Mouse (Mus musculus) lung, postnatal 4 days (tissue): Measurements from ENCODE around the gene Adgrl3.

ENCODE experiments used
- DNase-seq, 2 experiments: peaks; one replicate each; pipeline ENCODE4 v3.0.0; 2021

Adgrl3 gene

GRCm38 (mm10) chr5:81019590-81020254, at the start of gene Adgrl3:
Gene Adgrl3, plus strand, starts transcription at chr5:81020138.
- DNase-seq: peak; percentile 84 to 89

DNA sequence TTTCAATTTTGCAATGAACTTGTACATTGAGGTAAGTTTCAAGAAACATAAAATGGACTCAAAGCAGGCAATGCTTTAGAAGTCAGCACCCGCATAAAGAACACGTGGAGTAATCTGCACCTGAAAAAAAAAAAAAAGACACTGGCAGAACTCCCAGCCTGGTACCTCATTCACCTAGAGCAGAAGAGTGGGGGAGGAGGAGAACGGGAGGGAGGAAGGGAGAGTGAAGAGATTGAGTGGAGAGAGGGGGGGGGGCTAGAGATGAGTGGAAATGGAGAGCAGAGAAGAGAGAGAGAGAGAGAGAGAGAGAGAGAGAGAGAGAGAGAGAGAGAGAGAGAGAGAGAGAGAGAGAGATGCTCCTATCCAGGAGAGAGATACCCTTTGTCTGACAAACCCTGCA, 772 bp upstream of the Adgrl3 start:
- DNase-seq: no peak

- DNase-seq: peak; percentile 61 to 73
These were observed 505 bp downstream of the Adgrl3 start for GRCm38 (mm10) chr5:81020281-81021005.

GRCm38 (mm10) chr5:81021006-81021320, 1.0 kb downstream of the Adgrl3 start:
- DNase-seq: no peak

DNA sequence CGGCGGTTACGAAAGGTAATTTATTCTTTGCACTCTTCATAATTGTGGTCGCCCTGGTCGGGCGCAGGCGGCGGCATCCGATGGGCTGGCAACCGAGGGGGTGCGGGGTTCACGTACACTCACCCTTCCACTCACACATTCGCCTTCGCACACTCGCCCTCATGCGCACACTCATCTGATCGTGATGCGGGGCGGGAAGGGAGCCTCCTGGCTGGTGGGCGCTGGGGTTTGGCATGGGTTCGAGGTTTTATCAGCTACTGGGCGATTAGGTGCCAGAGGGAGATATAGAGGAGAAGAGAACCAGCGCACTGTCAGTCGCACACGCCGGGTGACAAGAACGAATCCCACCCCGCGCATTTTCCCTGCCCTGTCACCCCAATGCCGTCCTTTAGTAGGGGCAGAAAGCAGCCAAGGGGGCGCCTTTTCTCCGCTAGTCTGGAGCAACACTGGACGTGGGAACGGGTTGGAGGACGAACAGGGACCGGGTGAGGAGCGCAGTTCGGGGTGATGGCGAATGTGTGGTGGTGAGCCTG, 1.5 kb downstream of the Adgrl3 start:
- DNase-seq: peak; percentile 47 to 55

GRCm38 (mm10) chr5:81021864-81022305, 1.9 kb downstream of the Adgrl3 start:
- DNase-seq: peak; percentile 17 to 44

GRCm38 (mm10) chr5:81022306-81023071, 2.6 kb downstream of the Adgrl3 start:
- DNase-seq: peak; percentile 29 to 41

DNA sequence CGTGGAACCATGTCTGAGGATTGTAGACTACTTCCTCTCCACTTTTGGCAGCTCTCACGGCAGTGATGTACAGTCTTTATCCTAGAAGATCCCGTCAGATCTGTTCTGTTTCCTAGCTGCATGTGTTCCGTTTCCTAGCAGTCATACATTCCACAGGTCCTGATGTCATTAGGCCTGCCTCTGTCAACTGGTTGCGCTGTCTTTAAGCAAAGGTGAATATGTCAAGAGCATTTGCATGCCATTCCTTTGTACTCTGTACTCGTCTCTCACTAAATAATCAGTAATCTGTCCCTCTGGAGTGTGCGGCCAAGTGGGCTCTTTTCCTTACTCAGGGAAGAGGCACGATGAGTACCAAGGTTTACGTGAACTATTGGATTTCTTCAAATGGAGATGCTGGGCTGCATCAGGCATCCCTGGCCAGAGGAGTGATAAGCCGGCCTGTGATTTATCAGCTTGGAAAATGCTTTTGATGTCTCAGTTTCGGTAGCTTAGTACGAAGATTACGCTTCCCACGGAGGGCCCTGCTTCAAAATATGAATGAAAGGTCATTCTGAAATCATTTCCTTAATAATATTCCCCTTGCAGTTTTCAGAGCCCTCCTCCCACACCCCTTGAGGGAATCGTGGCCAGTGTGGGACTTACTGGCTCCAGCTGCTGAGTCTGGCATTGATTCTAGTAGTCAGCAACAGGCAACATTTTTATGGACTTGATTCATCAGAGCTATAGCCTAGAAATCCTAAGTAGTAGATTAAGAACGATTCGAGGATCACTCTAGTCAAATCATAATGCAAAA, 4.2 kb downstream of the Adgrl3 start:
- DNase-seq: peak; percentile 29 to 63

- no peak for DNase-seq
These were observed 8.9 kb downstream of the Adgrl3 start for GRCm38 (mm10) chr5:81028875-81029274.

DNA sequence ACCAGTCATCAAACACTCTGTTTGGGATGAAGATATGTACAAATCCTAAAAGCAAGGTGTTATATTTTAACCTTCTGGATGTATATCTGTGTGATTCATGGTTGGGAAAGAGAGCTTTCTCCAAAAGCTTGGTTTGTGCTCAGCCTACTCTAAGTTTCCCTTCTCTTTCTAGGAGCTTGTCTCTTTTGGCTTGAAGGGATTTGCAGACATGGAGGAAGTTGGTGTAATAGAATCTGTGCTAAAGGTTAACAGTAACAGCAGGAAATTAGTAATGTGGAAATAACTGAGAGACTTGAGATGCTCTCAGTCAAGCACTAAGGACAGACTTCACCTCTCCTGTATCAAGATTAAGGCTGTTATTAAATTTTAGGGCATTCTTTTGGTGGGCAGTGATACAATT, 17.2 kb downstream of the Adgrl3 start:
- no peak for DNase-seq

DNA sequence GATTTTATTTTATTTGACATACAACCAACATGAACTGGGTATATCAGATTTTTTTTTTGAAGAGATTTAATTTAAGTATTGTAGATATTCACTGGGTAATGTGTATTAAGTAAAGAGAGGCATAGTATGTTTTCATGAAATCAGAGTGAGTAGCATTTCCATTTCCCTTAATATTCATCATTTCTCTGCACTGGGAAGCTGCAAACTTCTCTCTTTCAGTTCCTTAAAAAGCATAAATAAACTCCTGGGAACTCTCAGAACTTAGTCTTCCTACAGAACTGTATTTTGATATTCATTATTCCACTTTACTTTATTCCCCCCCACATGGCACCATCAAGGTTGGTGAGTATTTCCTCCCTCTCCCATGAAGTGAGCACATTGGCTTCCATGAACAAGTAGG, 23.9 kb downstream of the Adgrl3 start:
- no peak for DNase-seq

DNA sequence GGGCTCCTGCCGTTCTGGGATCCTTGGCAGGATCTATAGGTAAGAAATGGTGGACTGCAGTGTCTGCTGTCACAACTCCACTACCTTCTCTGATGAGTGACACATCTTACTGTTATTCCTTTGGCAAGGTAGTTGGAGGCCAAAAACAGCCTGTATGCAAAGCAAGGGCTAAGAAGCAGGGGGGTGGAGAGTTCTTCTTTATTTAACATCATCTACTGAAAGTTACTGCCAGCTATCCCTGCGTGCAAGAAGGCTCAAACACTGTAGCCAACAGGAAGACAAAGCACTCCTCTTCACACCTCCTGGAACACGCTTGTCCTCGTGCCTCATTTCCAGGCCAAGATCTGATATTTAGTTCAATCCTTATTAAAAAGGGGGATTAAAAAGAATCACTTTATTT, 26.2 kb downstream of the Adgrl3 start:
- no peak for DNase-seq

- DNase-seq: no peak
These were observed 34.7 kb downstream of the Adgrl3 start for GRCm38 (mm10) chr5:81054628-81055027.

DNA sequence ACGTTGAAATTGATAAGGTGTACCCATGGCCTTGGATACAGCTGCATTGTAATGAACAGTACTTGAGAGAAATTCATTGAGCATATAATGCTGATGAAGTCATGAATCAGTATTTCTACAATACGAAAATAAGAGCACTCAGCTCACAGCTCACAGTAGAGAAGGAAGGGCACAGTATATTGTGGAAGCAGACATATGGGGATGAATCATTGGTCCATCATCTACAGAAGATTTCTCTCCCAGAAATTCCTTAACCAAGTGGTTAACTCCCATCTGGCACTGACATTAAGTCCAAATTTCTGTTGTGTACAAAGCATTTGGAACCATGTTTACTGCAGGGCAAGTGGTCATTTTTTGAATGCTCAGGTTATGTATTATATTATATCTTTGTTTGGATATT, 35.3 kb downstream of the Adgrl3 start:
- no peak for DNase-seq

DNA sequence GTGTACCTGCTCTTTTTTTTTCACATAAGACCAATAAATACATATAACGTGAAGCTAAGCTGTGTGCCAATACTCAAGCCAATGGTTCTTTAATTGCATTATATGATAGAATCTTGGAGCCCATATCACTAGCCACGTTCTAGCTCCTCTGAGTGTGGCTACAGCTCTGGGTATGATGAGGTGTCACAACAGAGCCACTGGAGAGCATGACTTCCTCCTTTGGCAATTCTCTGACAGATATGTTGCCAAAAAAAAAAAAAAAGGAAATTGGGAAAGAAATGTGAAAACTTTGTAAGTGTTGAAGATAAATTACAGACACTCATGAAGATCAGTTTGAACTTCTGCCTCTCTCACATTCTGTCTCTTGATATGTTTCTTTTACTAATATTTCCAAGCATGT, 38.2 kb downstream of the Adgrl3 start:
- peak in 1 of 2 experiments; percentile 24 for DNase-seq

GRCm38 (mm10) chr5:81060950-81061349, 41.0 kb downstream of the Adgrl3 start:
- no peak for DNase-seq

DNA sequence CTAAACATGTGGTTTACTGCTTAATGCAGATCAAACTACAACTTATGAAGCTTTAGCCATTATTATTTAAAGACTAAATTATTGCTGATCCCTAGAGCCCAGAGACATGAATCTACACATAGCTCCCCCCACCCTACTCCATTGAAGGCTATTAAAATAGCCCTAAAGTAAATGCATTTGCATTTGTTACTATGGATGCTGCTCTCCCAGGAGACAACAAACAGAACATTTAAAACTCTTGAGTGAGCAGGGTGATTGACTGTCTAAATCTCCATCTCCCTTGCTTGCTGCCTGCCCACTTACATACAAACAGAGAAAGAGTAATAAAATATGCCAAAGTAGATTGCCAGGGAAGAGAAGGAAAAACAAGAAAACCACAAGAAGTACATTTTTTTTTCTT, 41.4 kb downstream of the Adgrl3 start:
- DNase-seq: no peak

DNA sequence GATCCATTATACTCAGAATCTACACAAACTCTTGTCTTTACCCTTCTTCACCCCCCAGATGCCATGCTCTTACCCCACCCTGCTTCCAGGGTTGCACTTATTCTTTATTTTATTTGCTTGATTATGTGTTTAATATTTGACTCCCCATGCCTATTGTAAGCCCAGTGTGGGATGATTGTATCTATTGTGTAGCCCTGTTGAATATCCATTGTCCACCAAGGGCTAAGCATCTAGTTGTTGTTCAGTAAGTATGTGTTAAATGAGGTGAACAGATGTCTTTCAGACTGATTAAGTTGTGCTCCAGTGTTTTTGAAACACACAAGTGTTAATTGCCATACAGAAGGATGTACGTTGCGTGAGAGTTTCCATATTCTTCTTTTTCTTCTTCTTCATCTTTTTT, 44.1 kb downstream of the Adgrl3 start:
- DNase-seq: no peak

DNA sequence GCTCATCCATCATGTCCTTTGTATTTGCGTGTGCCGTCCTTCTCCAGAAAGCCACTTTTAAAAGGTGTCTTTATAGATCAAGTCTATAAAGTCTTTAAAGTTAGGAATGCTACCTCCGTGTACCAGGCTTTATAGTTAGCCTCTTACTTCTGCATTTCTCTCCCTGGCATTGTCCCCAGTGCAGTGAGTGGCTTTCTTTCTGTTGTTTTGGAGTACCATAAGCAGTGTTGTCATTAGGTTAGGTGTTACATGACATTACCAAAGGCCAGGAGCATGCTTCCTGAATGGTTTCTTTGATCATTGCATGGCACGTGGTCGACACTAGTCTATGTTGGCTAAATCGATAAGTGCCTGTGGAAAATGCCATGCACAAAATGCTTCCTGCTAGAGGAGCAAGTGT, 48.2 kb downstream of the Adgrl3 start:
- DNase-seq: no peak

- no peak for DNase-seq
These were observed 48.9 kb downstream of the Adgrl3 start for GRCm38 (mm10) chr5:81068839-81069238.

- no peak for DNase-seq
These were observed 53.0 kb downstream of the Adgrl3 start for GRCm38 (mm10) chr5:81072888-81073287.

- DNase-seq: no peak
These were observed 53.9 kb downstream of the Adgrl3 start for GRCm38 (mm10) chr5:81073875-81074274.

DNA sequence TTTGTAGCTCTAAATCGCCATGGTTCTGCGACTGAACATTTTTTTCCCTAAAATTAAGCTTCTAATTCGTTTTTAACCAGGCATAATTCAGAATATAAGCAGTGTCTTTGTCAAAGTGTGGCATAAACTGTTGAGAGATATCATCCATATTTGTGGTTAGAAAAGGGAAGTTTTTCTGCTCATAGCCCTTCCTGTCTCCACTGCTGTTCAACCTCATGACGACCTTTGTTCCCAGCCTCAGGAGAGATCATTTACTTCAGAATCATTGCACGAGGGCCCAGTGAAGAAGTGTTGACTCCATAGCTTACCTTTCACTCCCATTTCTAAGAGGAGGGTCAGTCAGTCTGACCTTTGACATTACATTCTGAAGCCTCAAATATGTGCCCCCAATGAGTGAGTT, 56.4 kb downstream of the Adgrl3 start:
- no peak for DNase-seq
